Mouse (Mus musculus) lung, postnatal 0 days (tissue): ENCODE results near the gene Gchfr.

Experiments
- CTCF ChIP-seq: IDR thresholded peaks from 2 replicates; pipeline ENCODE4 v1.5.1; 2016; ENCODE audit warnings: antibody characterized with exemption, mild to moderate bottlenecking
- EP300 ChIP-seq: IDR thresholded peaks from 2 replicates; pipeline ENCODE4 v1.6.1; 2016; ENCODE audit warnings: antibody characterized with exemption, mild to moderate bottlenecking, control low read depth

- TF ChIP-seq CTCF (no peak), EP300 (no peak)
These were observed 4.4 kb upstream of the Gchfr start for GRCm38 (mm10) chr2:119163135-119163534.
